8 mouse cellular contexts compared by ENCODE assay signal in the genomic region with DNA sequence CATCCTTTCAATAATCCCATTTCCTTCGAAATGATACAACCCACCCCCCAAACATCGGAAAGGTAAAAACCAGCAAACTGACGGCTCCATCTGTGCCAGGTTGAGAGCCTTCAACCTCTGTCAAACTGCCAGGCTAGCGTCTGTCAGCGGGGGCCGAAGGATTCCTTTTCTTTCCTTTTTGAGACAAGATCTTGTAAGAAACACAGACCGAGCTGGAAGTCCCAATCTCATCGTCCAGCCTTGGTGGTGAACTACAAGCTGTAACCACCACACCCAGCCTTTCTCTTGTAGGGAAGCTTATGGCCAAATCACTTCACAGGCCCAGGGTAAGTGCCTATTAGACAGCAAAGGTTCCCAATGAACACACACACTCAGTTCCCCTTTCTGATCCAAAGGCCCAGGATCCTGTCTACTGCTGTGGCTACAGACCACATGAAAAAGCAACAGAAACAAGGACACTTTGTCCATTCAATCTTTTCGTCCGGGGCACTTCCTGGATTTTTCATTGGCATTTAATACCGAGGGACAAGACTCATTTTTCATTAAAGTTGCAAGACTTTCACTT. TPM values are rescaled to one million over a fixed set of nuclear protein-coding genes. Genes with fewer than 3 reads are reported as not detected.
DNase-seq lines count a peak whose midpoint lies in the region; ATAC-seq lines count a peak whose summit lies in the region.

No protein-coding gene starts in this region.

- H3K4me3 ChIP-seq in kidney, embryonic 16.5 days (ENCODE audit: low read length): no peak overlapping the region
- no peak overlapping the region for H3K4me3 ChIP-seq in kidney, embryonic 15.5 days (replicated peaks)
- peak overlapping the region; percentile 77 for H3K4me3 ChIP-seq in forebrain, embryonic 16.5 days (replicated peaks; ENCODE audit: low read length)

- peaks cover 10% of the 10 kb centered on the region; the same call in 1 of the 2 replicates for H3K4me1 ChIP-seq in kidney, embryonic 16.5 days (ENCODE audit: insufficient read depth, low read length)
- peaks cover 18% of the 10 kb centered on the region for H3K4me1 ChIP-seq in kidney, embryonic 15.5 days
- peaks cover 30% of the 10 kb centered on the region for H3K4me1 ChIP-seq in forebrain, embryonic 16.5 days (replicated peaks; ENCODE audit: control insufficient read depth, insufficient read depth, low read length)

- WGBS in kidney, embryonic 16.5 days: 81% methylated on average over 11 of the region's 11 CpGs
- 78% methylated on average over 11 of the region's 11 CpGs for WGBS in kidney, embryonic 15.5 days
- 71% methylated on average over 11 of the region's 11 CpGs for WGBS in forebrain, embryonic 16.5 days

- DNase-seq in brain, adult 2 months (ENCODE audit: low read depth, low spot score): peak; percentile 45
- peak; percentile 21 for DNase-seq in lung, postnatal 36 days
- DNase-seq in urinary bladder, postnatal 14 days (ENCODE audit: low spot score): no peak
- no peak for DNase-seq in gastrocnemius, adult 18-20 months (ENCODE audit: low spot score)
- DNase-seq in spleen, postnatal 36 days (ENCODE audit: low spot score in 2 of 2): no peak

- H3K4me2 ChIP-seq in kidney, embryonic 16.5 days (replicated peaks; ENCODE audit: low read depth, low read length): 0 out of 2 replicates have a peak overlapping the region, but pooled peaks have one; percentile 90
- no peak overlapping the region for H3K4me2 ChIP-seq in kidney, embryonic 15.5 days
- H3K4me2 ChIP-seq in forebrain, embryonic 16.5 days (ENCODE audit: low read length): peak overlapping the region; percentile 94

- no peak overlapping the region for H3K9ac ChIP-seq in kidney, embryonic 16.5 days (replicated peaks; ENCODE audit: low read length)
- H3K9ac ChIP-seq in kidney, embryonic 15.5 days: no peak overlapping the region
- 0 out of 2 replicates have a peak overlapping the region, but pooled peaks have one; percentile 15 for H3K9ac ChIP-seq in forebrain, embryonic 16.5 days (replicated peaks; ENCODE audit: low read depth, low read length)

- H3K36me3 ChIP-seq in kidney, embryonic 16.5 days (ENCODE audit: insufficient read depth, low read length): no peaks in the 10 kb centered on the region
- no peaks in the 10 kb centered on the region for H3K36me3 ChIP-seq in kidney, embryonic 15.5 days
- peaks cover 2% of the 10 kb centered on the region; the same call in 1 of the 2 replicates for H3K36me3 ChIP-seq in forebrain, embryonic 16.5 days (ENCODE audit: control insufficient read depth, insufficient read depth)

- H3K27me3 ChIP-seq in kidney, embryonic 16.5 days (ENCODE audit: insufficient read depth, low read length): peaks cover 16% of the 10 kb centered on the region; the same call in 1 of the 2 replicates
- peaks cover 34% of the 10 kb centered on the region for H3K27me3 ChIP-seq in kidney, embryonic 15.5 days
- no peaks in the 10 kb centered on the region for H3K27me3 ChIP-seq in forebrain, embryonic 16.5 days (replicated peaks; ENCODE audit: control insufficient read depth, insufficient read depth, low read length)

- H3K27ac ChIP-seq in kidney, embryonic 16.5 days (ENCODE audit: low read length): no peak overlapping the region
- H3K27ac ChIP-seq in kidney, embryonic 15.5 days: no peak overlapping the region
- no peak overlapping the region for H3K27ac ChIP-seq in forebrain, embryonic 16.5 days (ENCODE audit: low read length)

- no peaks in the 10 kb centered on the region for H3K9me3 ChIP-seq in kidney, embryonic 16.5 days (ENCODE audit: low read length)
- no peaks in the 10 kb centered on the region for H3K9me3 ChIP-seq in kidney, embryonic 15.5 days (replicated peaks)
- H3K9me3 ChIP-seq in forebrain, embryonic 16.5 days (ENCODE audit: control insufficient read depth, low read length): no peaks in the 10 kb centered on the region

- ATAC-seq in kidney, embryonic 16.5 days (ENCODE audit: low FRiP score, low TSS enrichment): no peak
- no peak for ATAC-seq in kidney, embryonic 15.5 days (replicated peaks; ENCODE audit: low FRiP score)
- no peak for ATAC-seq in forebrain, embryonic 16.5 days

RNA-seq across cellular contexts. Expression of a gene that starts 34.7 kb away (rescaled TPM):
- 74.4 and 79.8 TPM in 2 replicates for polyA plus RNA-seq in kidney, embryonic 16.5 days (2015; fragmentation: Nextera tagmentation; extraction: Ambion mirVana)
- polyA plus RNA-seq in kidney, embryonic 15.5 days (2015; fragmentation: Nextera tagmentation; extraction: Ambion mirVana): 88.4 and 95.6 TPM in 2 replicates
- 111 and 130 TPM in 2 replicates for polyA plus RNA-seq in forebrain, embryonic 16.5 days (2015; fragmentation: Nextera tagmentation; extraction: Ambion mirVana)
- 10 to 100 TPM; 74.3 to 83.1 TPM for total RNA-seq in gastrocnemius, adult 18-20 months (2021)

RNA-seq across cellular contexts. Expression of a gene that starts 35.8 kb away (rescaled TPM):
- 0.73 and 1.3 TPM in 2 replicates for polyA plus RNA-seq in kidney, embryonic 16.5 days (2015; fragmentation: Nextera tagmentation; extraction: Ambion mirVana)
- polyA plus RNA-seq in kidney, embryonic 15.5 days (2015; fragmentation: Nextera tagmentation; extraction: Ambion mirVana): 1.2 TPM in 2 replicates
- 7.0 and 9.8 TPM in 2 replicates for polyA plus RNA-seq in forebrain, embryonic 16.5 days (2015; fragmentation: Nextera tagmentation; extraction: Ambion mirVana)
- 10 to 100 TPM; 59.2 to 64.4 TPM for total RNA-seq in gastrocnemius, adult 18-20 months (2021)

Comparison
In these comparisons a context has a peak if more than half of its experiments do, and no peak if none do; other contexts are left out.
1. DNase-seq: peak in brain, adult 2 months (single experiment) and lung, postnatal 36 days (single experiment); none in urinary bladder, postnatal 14 days (single experiment), gastrocnemius, adult 18-20 months (single experiment) and spleen, postnatal 36 days (0 of 2).